Mouse (Mus musculus) stomach, postnatal 0 days (tissue): Measurements from ENCODE around the gene Eif4a3. TPM values are rescaled to one million over a fixed set of nuclear protein-coding genes. Genes with fewer than 3 reads are reported as not detected.
"Not testable (repeated sequence)": the region's sequence is repeated elsewhere in the genome, so short reads cannot be mapped to it uniquely, and the experiment has no call there.

Experiments
- ATAC-seq: fragments of 200-750 bp; cut with Nextera tagmentation; 2 replicates; pipeline ENCODE4 v1.8.0; 2017; ENCODE audit not compliant: low FRiP score, low TSS enrichment
- DNase-seq: peaks from one replicate; pipeline ENCODE4 v3.0.0-alpha.2; 2016; ENCODE audit warnings: low spot score
- H3K27ac ChIP-seq: fragments of 300-500 bp; sonication (generic); replicated peaks from 2 replicates; pipeline ENCODE4 v1.5.1; 2014; ENCODE audit warnings: mild to moderate bottlenecking, control low read depth
- H3K27me3 ChIP-seq: fragments of 300-500 bp; sonication (generic); 2 replicates; pipeline ENCODE4 v1.6.1; 2014; ENCODE audit warnings: low read length; ENCODE audit not compliant: control insufficient read depth, insufficient read depth
- H3K36me3 ChIP-seq: fragments of 300-500 bp; sonication (generic); 2 replicates; pipeline ENCODE4 v1.6.1; 2014; ENCODE audit warnings: low read length, mixed read lengths; ENCODE audit not compliant: control insufficient read depth, insufficient read depth
- H3K4me1 ChIP-seq: fragments of 300-500 bp; sonication (generic); replicated peaks from 2 replicates; pipeline ENCODE4 v1.6.1; 2014; ENCODE audit warnings: antibody characterized with exemption; ENCODE audit not compliant: control insufficient read depth, insufficient read depth
- H3K4me2 ChIP-seq: fragments of 300-500 bp; sonication (generic); replicated peaks from 2 replicates; pipeline ENCODE4 v1.6.1; 2014; ENCODE audit warnings: low read depth, mild to moderate bottlenecking, control low read depth, moderate library complexity
- H3K4me3 ChIP-seq: fragments of 300-500 bp; sonication (generic); 2 replicates; pipeline ENCODE4 v1.5.1; 2014; ENCODE audit warnings: low read depth, low read length, control low read depth
- H3K9ac ChIP-seq: fragments of 300-500 bp; sonication (generic); 2 replicates; pipeline ENCODE4 v1.6.1; 2014; ENCODE audit warnings: mild to moderate bottlenecking, low read length, control low read depth, mixed read lengths
- H3K9me3 ChIP-seq: fragments of 300-500 bp; sonication (generic); 2 replicates; pipeline ENCODE4 v1.6.1; 2016; ENCODE audit warnings: low read length; ENCODE audit not compliant: control insufficient read depth
- CTCF ChIP-seq: IDR thresholded peaks from 2 replicates; pipeline ENCODE4 v1.5.1; 2016; ENCODE audit warnings: antibody characterized with exemption, low read depth, mild to moderate bottlenecking, moderate library complexity
- EP300 ChIP-seq: optimal IDR thresholded peaks from 2 replicates; pipeline ENCODE3; 2016; ENCODE audit warnings: antibody characterized with exemption
- WGBS: fragments of 180-500 bp; shearing (Covaris S2); extraction: QIAGEN DNeasy Blood & Tissue Kit; methylation state at CpG from one replicate; pipeline ENCODE4 v1.1.7; 2014; 5-methylcytosine and 5-hydroxymethylcytosine counted together
- polyA plus RNA-seq: library from polyadenylated mRNA; unstranded; fragments of >200 nt; fragmentation: Nextera tagmentation; extraction: Ambion mirVana; gene quantifications from 2 replicates; pipeline ENCODE4 v1.2.1, GENCODE M21; 2015

The Eif4a3 gene
- polyA plus RNA-seq, 1 experiment from 2014 or later, result 197 TPM

- ATAC-seq (0 out of 2 replicates have a peak, but pooled peaks have one; percentile 41), DNase-seq (peak; percentile 59)
- no peaks in the 10 kb centered on the region for H3K9me3 ChIP-seq
- H3K4me3 ChIP-seq, result no peak overlapping the region
- no peak overlapping the region for H3K9ac ChIP-seq
- no peak overlapping the region for H3K27ac ChIP-seq
- 43% methylated on average over 16 of the region's 16 CpGs for WGBS
- no peak overlapping the region for H3K4me2 ChIP-seq
- no peaks in the 10 kb centered on the region for H3K36me3 ChIP-seq
- TF ChIP-seq EP300, result no peak
- peak; percentile 90 for TF ChIP-seq CTCF
- no peaks in the 10 kb centered on the region for H3K4me1 ChIP-seq
- no peaks in the 10 kb centered on the region for H3K27me3 ChIP-seq
These were observed 5.2 kb upstream of the Eif4a3 start for GRCm38 (mm10) chr11:119304904-119305712.

- H3K4me2 ChIP-seq, result no peak overlapping the region
- H3K4me3 ChIP-seq, result no peak overlapping the region
- peaks cover 17% of the 10 kb centered on the region for H3K36me3 ChIP-seq
- WGBS, result 23% methylated on average over 2 of the region's 2 CpGs
- no peak overlapping the region for H3K9ac ChIP-seq
- ATAC-seq, result no peak
- no peaks in the 10 kb centered on the region for H3K9me3 ChIP-seq
- H3K4me1 ChIP-seq, result peaks cover 4% of the 10 kb centered on the region
- TF ChIP-seq CTCF (no peak), EP300 (no peak)
- no peak for DNase-seq
- no peaks in the 10 kb centered on the region for H3K27me3 ChIP-seq
- no peak overlapping the region; the same call in 1 of the 2 replicates for H3K27ac ChIP-seq
These were observed 1.1 kb upstream of the Eif4a3 start for GRCm38 (mm10) chr11:119300986-119301385.

DNA sequence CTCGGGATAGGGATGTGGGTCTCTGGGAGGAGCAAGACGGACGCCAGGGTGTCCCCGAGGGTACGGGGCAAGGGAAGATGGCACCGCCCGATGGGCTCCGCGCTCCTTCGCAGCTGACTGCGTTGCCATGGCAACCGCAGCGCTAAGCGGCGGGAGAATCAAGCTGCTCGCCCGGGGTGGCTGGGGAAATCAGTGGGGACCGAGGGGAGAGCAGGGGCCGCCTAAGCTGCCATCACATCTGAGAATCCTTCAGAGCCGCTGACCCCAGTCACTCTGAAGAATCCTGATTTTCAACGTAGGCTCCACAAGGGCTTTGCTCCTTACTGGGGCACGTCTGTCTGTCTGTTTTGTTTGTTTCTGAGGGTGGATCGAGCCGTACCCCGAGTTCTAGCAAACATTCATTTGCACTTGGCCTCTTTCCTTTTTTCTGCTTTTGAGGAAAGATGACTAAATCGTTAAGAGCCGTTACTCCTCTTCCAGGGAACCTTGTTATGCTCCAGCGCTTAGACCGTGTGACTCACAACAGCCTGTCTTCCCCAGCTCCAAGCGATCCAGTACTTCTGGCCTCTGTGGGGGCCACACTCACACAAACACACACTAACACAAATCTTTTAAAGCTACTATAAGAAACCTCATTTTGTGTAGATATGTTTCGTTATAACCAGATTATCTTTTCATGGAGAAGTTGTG lies 502 bp upstream of the Eif4a3 start:
- Histone ChIP-seq H3K27ac (peak overlapping the region; percentile 91), H3K4me2 (peak overlapping the region; percentile 71), H3K9ac (peak overlapping the region; percentile 72), H3K9me3 (no peaks in the 10 kb centered on the region), H3K4me1 (peaks cover 4% of the 10 kb centered on the region), H3K4me3 (peak overlapping the region; percentile 94), H3K36me3 (peaks cover 23% of the 10 kb centered on the region), H3K27me3 (no peaks in the 10 kb centered on the region)
- ATAC-seq (0 out of 2 replicates have a peak, but pooled peaks have one; percentile 27), DNase-seq (no peak)
- peak; percentile 49; the same call in 1 of the 2 replicates for TF ChIP-seq CTCF
- no peak for TF ChIP-seq EP300
- 2% methylated on average over 31 of the region's 31 CpGs for WGBS

DNA sequence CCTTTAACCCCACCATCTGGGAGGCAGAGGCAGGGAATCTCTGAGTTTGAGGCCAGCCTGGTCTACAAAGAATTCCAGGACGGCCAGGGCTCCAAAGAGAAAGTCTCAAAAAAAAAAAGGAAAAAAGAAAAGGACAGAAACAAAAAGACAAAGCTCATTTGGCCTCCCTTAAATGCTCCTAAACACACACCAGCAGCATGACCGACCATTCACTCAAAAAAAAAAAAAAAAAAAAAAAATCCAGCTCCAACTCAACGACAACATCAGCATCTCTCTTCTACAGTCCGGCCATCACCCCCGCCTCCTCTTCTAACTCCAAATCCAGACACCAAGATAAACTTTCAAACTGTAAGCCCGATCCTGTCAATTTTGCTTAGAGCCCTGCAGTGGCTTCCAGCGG lies 972 bp downstream of the Eif4a3 start:
- peak overlapping the region; percentile 88 for H3K4me2 ChIP-seq
- H3K27me3 ChIP-seq, result no peaks in the 10 kb centered on the region
- H3K27ac ChIP-seq, result peak overlapping the region; percentile 91
- peaks cover 34% of the 10 kb centered on the region for H3K36me3 ChIP-seq
- DNase-seq, result no peak
- H3K4me1 ChIP-seq, result peaks cover 4% of the 10 kb centered on the region
- H3K4me3 ChIP-seq, result peak overlapping the region; percentile 94
- TF ChIP-seq CTCF (no peak), EP300 (no peak)
- peak overlapping the region; percentile 95 for H3K9ac ChIP-seq
- 6% methylated on average over 7 of the region's 7 CpGs for WGBS
- H3K9me3 ChIP-seq, result no peaks in the 10 kb centered on the region
- no peak for ATAC-seq

DNA sequence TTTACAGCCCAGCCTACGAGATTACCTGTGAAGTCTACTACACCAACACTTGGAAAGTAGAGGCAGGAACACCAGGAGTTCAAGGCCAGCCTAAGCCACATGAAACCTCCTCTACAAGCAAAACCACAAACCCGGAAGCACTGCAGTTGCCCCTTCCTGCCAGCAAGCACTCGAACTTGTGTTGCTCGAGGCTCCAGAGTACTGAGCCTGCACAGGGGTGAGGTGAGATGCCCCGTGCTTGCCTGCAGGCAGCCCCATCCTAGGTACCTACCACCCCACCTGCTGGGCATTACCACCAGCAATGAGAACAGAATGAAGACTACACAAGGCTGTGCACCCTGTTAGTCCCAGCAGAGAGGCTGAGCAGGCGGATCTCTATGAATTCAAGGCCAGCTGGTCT lies 1.9 kb downstream of the Eif4a3 start:
- Histone ChIP-seq H3K27ac (no peak overlapping the region), H3K27me3 (no peaks in the 10 kb centered on the region), H3K4me2 (no peak overlapping the region), H3K36me3 (peaks cover 42% of the 10 kb centered on the region), H3K9me3 (no peaks in the 10 kb centered on the region), H3K9ac (no peak overlapping the region), H3K4me1 (peaks cover 4% of the 10 kb centered on the region), H3K4me3 (no peak overlapping the region)
- DNase-seq (no peak), ATAC-seq (no peak)
- WGBS, result 74% methylated on average over 6 of the region's 6 CpGs
- TF ChIP-seq EP300 (no peak), CTCF (0 out of 2 replicates have a peak, but pooled peaks have one; percentile 16)

- 92% methylated on average over 8 of the region's 8 CpGs for WGBS
- not testable (repeated sequence) for H3K27me3 ChIP-seq, H3K4me3 ChIP-seq, H3K4me2 ChIP-seq, H3K9ac ChIP-seq, DNase-seq, H3K27ac ChIP-seq, ATAC-seq, H3K9me3 ChIP-seq, H3K4me1 ChIP-seq
- H3K36me3 ChIP-seq, result peaks cover 70% of the 10 kb centered on the region
These were observed 7.0 kb downstream of the Eif4a3 start for GRCm38 (mm10) chr11:119292861-119293260.
